Mouse (Mus musculus): ENCODE data around the gene Plcl1. TPM values are rescaled to one million over a fixed set of nuclear protein-coding genes. Genes with fewer than 3 reads are reported as not detected.
A peak's percentile ranks its signal among the peaks of the same experiment; 100 is the strongest.

The Plcl1 gene
- total RNA-seq, 2 experiments from 2014 or later: 32.0 to 34.7 TPM

- DNase-seq (ENCODE audit: low spot score in 2 of 2): no peak
- no peak overlapping the region for H3K27ac ChIP-seq
- H3K4me3 ChIP-seq: no peak overlapping the region
- TF ChIP-seq CTCF (conservative IDR thresholded peaks at IDR 0.05): no peak
Measured at GRCm38 (mm10) chr1:55411079-55411478, 5.4 kb downstream of the Plcl1 start.

GRCm38 (mm10) chr1:55412569-55412968 is 6.8 kb downstream of the Plcl1 start:
- no peak for DNase-seq (ENCODE audit: low spot score in 2 of 2)
- Histone ChIP-seq H3K27ac (no peak overlapping the region), H3K4me3 (no peak overlapping the region)
- no peak for TF ChIP-seq CTCF (conservative IDR thresholded peaks at IDR 0.05)

GRCm38 (mm10) chr1:55413534-55413933 is 7.8 kb downstream of the Plcl1 start:
- TF ChIP-seq CTCF (conservative IDR thresholded peaks at IDR 0.05): no peak
- no peak for DNase-seq (ENCODE audit: low spot score in 2 of 2)
- Histone ChIP-seq H3K27ac (no peak overlapping the region), H3K4me3 (no peak overlapping the region)

- no peak overlapping the region for H3K4me3 ChIP-seq
- H3K27ac ChIP-seq: no peak overlapping the region
- no peak for TF ChIP-seq CTCF (conservative IDR thresholded peaks at IDR 0.05)
- DNase-seq (ENCODE audit: low spot score in 2 of 2): no peak
Measured at GRCm38 (mm10) chr1:55418968-55419367, 13.2 kb downstream of the Plcl1 start.

DNA sequence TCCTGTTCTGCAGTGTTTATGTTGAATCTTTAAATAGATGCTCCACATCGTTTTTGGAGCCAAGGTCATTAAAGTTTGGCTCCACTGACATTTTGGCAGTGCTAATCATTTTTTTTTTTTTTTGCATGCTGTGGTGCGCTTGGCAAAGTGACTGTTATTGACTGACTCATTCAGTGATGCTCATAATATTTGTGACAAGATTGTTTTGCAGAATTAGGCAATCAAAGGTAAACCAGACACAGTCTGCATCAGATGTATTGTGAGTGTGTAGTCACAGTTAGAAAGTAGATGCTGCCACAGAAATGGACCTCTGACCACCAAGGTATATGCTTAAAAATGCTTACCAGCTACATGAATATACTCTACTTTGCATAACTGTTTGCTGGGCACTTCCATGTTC is 21.9 kb downstream of the Plcl1 start:
- no peak overlapping the region for H3K4me3 ChIP-seq
- no peak for TF ChIP-seq CTCF (conservative IDR thresholded peaks at IDR 0.05)
- DNase-seq (ENCODE audit: low spot score in 2 of 2): no peak
- no peak overlapping the region for H3K27ac ChIP-seq

- H3K4me3 ChIP-seq: no peak overlapping the region
- DNase-seq (ENCODE audit: low spot score in 2 of 2): no peak
- no peak overlapping the region for H3K27ac ChIP-seq
- TF ChIP-seq CTCF (conservative IDR thresholded peaks at IDR 0.05): no peak
Measured at GRCm38 (mm10) chr1:55429051-55429450, 23.3 kb downstream of the Plcl1 start.

DNA sequence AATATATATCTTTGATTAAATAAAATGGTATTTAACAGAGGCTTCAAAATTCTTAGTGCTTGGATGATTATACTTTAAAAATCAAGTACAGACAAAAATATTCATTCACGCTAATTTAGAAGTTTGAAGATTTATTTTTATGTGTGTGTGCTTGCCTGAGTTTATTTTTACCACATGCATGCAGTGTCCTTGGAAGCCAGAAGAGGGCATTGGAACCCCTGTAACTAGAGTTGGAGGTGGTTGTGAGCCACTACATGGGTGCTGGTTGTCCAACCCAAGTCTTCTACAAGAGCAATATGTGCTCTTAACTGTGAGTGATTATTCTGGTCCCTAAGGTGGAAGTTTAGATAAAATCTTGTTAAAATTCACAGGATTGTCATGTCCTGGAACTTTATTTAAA is 24.0 kb downstream of the Plcl1 start:
- DNase-seq (ENCODE audit: low spot score in 2 of 2): no peak
- Histone ChIP-seq H3K27ac (no peak overlapping the region), H3K4me3 (no peak overlapping the region)
- peak; percentile 57 for TF ChIP-seq CTCF (conservative IDR thresholded peaks at IDR 0.05)

DNA sequence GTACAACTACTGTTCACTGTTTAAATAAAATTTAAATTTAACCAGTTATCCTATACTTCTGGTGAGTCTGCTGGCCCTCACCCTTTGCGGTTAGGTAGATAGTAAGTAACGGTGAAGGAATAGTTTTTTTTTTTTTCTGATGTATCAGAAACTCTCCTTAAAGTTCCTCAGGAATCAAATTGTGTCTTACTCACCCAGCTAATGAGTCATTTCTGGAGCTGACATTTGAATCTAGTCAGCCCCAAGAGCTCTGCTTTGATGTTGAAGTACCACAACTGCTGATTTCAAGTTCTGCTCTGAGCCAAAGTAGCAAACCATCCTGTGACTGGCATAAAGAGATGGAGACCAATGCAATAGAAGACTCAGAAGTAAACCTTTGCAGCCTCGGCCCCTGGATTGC is 24.9 kb downstream of the Plcl1 start:
- no peak for DNase-seq (ENCODE audit: low spot score in 2 of 2)
- TF ChIP-seq CTCF (conservative IDR thresholded peaks at IDR 0.05): no peak
- Histone ChIP-seq H3K27ac (no peak overlapping the region), H3K4me3 (no peak overlapping the region)

DNA sequence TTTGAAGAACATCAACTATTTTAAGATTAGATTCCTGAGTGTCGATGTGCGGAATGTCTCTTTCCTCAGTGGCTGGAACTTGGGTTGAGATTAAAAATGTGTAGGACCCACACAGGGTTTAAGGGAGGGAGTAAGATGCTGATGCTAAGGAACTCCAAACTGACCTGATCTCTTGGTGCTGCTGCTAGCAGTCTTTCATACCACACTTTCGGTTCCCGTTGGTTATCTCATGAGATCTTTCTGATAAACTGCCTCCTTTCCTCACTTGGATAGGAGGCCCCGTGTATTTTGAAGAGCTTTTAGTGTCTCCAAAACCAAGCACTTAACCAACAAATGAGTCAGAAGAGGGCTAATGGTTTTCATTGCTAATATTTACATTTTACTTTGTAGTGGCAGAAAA is 30.9 kb downstream of the Plcl1 start:
- DNase-seq (ENCODE audit: low spot score in 2 of 2): no peak
- Histone ChIP-seq H3K27ac (no peak overlapping the region), H3K4me3 (no peak overlapping the region)
- TF ChIP-seq CTCF (conservative IDR thresholded peaks at IDR 0.05): no peak

GRCm38 (mm10) chr1:55437095-55437494 is 31.4 kb downstream of the Plcl1 start:
- no peak for DNase-seq (ENCODE audit: low spot score in 2 of 2)
- no peak for TF ChIP-seq CTCF (conservative IDR thresholded peaks at IDR 0.05)
- H3K27ac ChIP-seq: peak overlapping the region; percentile 24; the same call in 1 of the 2 replicates
- H3K4me3 ChIP-seq: no peak overlapping the region

DNA sequence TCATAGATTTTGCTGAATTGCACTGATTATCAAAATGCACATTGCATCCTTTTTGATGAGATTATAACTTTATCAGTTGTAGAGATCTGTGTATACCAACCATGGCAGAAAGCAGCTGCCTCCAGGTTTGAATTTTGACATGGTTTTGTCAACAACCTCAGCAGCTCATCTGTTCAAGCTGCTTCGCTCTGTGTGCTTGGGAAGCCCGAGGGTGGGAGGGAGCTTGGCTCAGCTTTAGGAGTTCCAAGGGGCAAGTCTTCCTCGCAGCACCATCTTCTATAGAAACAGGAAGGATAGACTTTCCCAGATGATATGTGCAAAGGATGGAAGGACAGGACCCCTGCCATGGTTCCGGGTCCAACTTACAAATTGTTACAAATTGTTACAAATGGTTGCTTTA is 32.9 kb downstream of the Plcl1 start:
- no peak for TF ChIP-seq CTCF (conservative IDR thresholded peaks at IDR 0.05)

DNA sequence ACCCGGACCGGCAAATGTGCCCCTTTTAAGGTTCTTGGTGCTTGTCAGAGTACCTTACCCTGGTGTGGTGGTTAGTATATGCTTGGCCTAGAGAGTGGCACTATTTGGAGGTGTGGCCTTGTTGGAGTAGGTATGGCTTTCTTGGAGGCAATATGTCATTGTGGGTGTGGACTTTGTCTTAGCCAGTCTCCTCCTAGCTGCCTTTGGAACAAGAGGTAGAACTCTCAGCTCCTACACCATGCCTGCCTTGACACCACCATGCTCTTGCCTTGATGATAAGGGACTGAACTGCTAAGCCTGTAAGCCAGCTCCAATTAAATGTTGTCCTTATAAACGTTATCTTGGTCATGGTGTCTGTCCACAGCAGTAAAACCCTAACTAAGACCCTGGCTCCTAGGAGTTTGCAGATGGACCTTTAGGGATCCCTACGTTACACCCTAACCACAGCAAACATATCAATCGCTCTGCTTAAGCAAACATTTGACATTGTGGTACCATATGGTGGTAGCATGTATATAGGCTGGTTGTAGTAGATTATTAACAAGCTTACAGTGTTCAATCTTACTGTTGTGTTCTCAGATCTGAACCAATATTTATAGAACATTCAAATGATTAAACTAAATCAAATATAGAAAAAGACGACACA is 39.4 kb downstream of the Plcl1 start:
- Histone ChIP-seq H3K4me3 (no peak overlapping the region), H3K27ac (no peak overlapping the region)
- no peak for TF ChIP-seq CTCF (conservative IDR thresholded peaks at IDR 0.05)
- DNase-seq (ENCODE audit: low spot score in 2 of 2): no peak

More for the DNA sequence above, 32.9 kb downstream of the Plcl1 start:
- DNase-seq (ENCODE audit: low spot score in 2 of 2): no peak
- Histone ChIP-seq H3K27ac (peak overlapping the region; percentile 24; the same call in 1 of the 2 replicates), H3K4me3 (no peak overlapping the region)

GRCm38 (mm10) chr1:55445689-55446044 is 39.9 kb downstream of the Plcl1 start:
- no peak overlapping the region for H3K4me3 ChIP-seq
- TF ChIP-seq CTCF (conservative IDR thresholded peaks at IDR 0.05): no peak
- no peak for DNase-seq (ENCODE audit: low spot score in 2 of 2)
- no peak overlapping the region for H3K27ac ChIP-seq

- no peak for TF ChIP-seq CTCF (conservative IDR thresholded peaks at IDR 0.05)
- no peak overlapping the region; the same call in 1 of the 2 replicates for H3K27ac ChIP-seq
- DNase-seq (ENCODE audit: low spot score in 2 of 2): no peak
- no peak overlapping the region for H3K4me3 ChIP-seq
Measured at GRCm38 (mm10) chr1:55446273-55446672, 40.6 kb downstream of the Plcl1 start.
